ENCODE assay signal across 9 mouse cellular contexts in genomic region chr5:91074026-91074425, GRCm38 (mm10). TPM values are rescaled to one million over a fixed set of nuclear protein-coding genes. Genes with fewer than 3 reads are reported as not detected.
DNase-seq lines count a peak whose midpoint lies in the region; ATAC-seq lines count a peak whose summit lies in the region.
"Had no signal": no experiment of that assay in that cellular context is flagged by ENCODE, and none has a peak within 500 bp of the region (broad histone marks: within the 10 kb centered on the region; RNA-seq: fewer than 3 reads in every experiment).

No protein-coding gene starts in this region.

- WGBS in embryonic facial prominence, embryonic 15.5 days, result 43% methylated on average over 8 of the region's 8 CpGs
- 43% methylated on average over 8 of the region's 8 CpGs for WGBS in hindbrain, embryonic 12.5 days

- peak overlapping the region; percentile 28 for H3K4me3 ChIP-seq in embryonic facial prominence, embryonic 15.5 days (replicated peaks)
- peak overlapping the region; percentile 30 for H3K4me3 ChIP-seq in hindbrain, embryonic 12.5 days

- H3K4me2 ChIP-seq in embryonic facial prominence, embryonic 15.5 days (replicated peaks), result peak overlapping the region; percentile 50
- peak overlapping the region; percentile 59 for H3K4me2 ChIP-seq in hindbrain, embryonic 12.5 days (replicated peaks)

- no peaks in the 10 kb centered on the region for H3K9me3 ChIP-seq in embryonic facial prominence, embryonic 15.5 days (replicated peaks)
- no peaks in the 10 kb centered on the region for H3K9me3 ChIP-seq in hindbrain, embryonic 12.5 days (replicated peaks)

- H3K4me1 ChIP-seq in embryonic facial prominence, embryonic 15.5 days, result peaks cover 6% of the 10 kb centered on the region; the same call in 1 of the 2 replicates
- peaks cover 5% of the 10 kb centered on the region for H3K4me1 ChIP-seq in hindbrain, embryonic 12.5 days

- no peaks in the 10 kb centered on the region for H3K36me3 ChIP-seq in embryonic facial prominence, embryonic 15.5 days
- H3K36me3 ChIP-seq in hindbrain, embryonic 12.5 days, result no peaks in the 10 kb centered on the region

- no peak for ATAC-seq in embryonic facial prominence, embryonic 15.5 days (ENCODE audit: insufficient number of reproducible peaks, low FRiP score, low TSS enrichment, low read depth)
- 0 out of 2 replicates have a peak, but pooled peaks have one; percentile 29 for ATAC-seq in hindbrain, embryonic 12.5 days (ENCODE audit: low FRiP score)
- ATAC-seq in megakaryocyte-erythroid progenitor cell, adult 5-6 weeks (replicated peaks; ENCODE audit: low FRiP score, low TSS enrichment, poor library complexity, severe bottlenecking), result no peak

- no peak overlapping the region for H3K9ac ChIP-seq in embryonic facial prominence, embryonic 15.5 days
- peak overlapping the region; percentile 28; the same call in 1 of the 2 replicates for H3K9ac ChIP-seq in hindbrain, embryonic 12.5 days

- no peak overlapping the region for H3K27ac ChIP-seq in embryonic facial prominence, embryonic 15.5 days (replicated peaks)
- no peak overlapping the region for H3K27ac ChIP-seq in hindbrain, embryonic 12.5 days

- DNase-seq in Muller cell, postnatal 12 days (ENCODE audit: inconsistent ontology term), result peak; percentile 71
- peak; percentile 2 for DNase-seq in lung, postnatal 36 days
- no peak for DNase-seq in cerebellum, postnatal 4 days (ENCODE audit: low spot score in 2 of 2)
- no peak for DNase-seq in adrenal gland, adult (ENCODE audit: inconsistent age in 2 of 2, low spot score in 1 of 2)
- no peak for DNase-seq in adrenal gland, postnatal 10 days

- peaks cover 12% of the 10 kb centered on the region; the same call in 1 of the 2 replicates for H3K27me3 ChIP-seq in embryonic facial prominence, embryonic 15.5 days
- peaks cover 21% of the 10 kb centered on the region for H3K27me3 ChIP-seq in hindbrain, embryonic 12.5 days

RNA-seq across cellular contexts. Expression of gene Ereg, which starts 0.4 kb away (rescaled TPM):
- 0.56 and 0.60 TPM in 2 replicates for polyA plus RNA-seq in embryonic facial prominence, embryonic 15.5 days (2015; fragmentation: Nextera tagmentation; extraction: Ambion mirVana)
- not detected in 2 replicates for polyA plus RNA-seq in hindbrain, embryonic 12.5 days (2016; fragmentation: Nextera tagmentation; extraction: Ambion mirVana)
- total RNA-seq in adrenal gland, postnatal 10 days (2021), result under 1 TPM in 1 of 2 experiments, not detected in 1; 0.09 TPM
- total RNA-seq in megakaryocyte-erythroid progenitor cell, adult 5-6 weeks (2014; fragmentation: Nextera tagmentation), result not detected in 2 replicates
- not detected in 2 replicates for total RNA-seq in megakaryocyte-erythroid progenitor cell, adult 5-6 weeks (2017)

RNA-seq across cellular contexts. Expression of gene Epgn, which starts 46.8 kb away (rescaled TPM):
- 0.59 TPM in 2 replicates for polyA plus RNA-seq in embryonic facial prominence, embryonic 15.5 days (2015; fragmentation: Nextera tagmentation; extraction: Ambion mirVana)
- polyA plus RNA-seq in hindbrain, embryonic 12.5 days (2016; fragmentation: Nextera tagmentation; extraction: Ambion mirVana), result 0.18 TPM in 1 of 2 replicates, not detected in the other
- total RNA-seq in adrenal gland, postnatal 10 days (2021), result not detected
- total RNA-seq in megakaryocyte-erythroid progenitor cell, adult 5-6 weeks (2014; fragmentation: Nextera tagmentation), result not detected in 2 replicates
- not detected in 2 replicates for total RNA-seq in megakaryocyte-erythroid progenitor cell, adult 5-6 weeks (2017)
- total RNA-seq: neutrophil, adult 5-6 weeks had no signal

Comparison
In these comparisons a context has a peak if more than half of its experiments do, and no peak if none do; other contexts are left out.
1. DNase-seq: peak in Muller cell, postnatal 12 days (single experiment) and lung, postnatal 36 days (single experiment); none in cerebellum, postnatal 4 days (0 of 2), adrenal gland, adult (0 of 2) and adrenal gland, postnatal 10 days (single experiment).